Mouse (Mus musculus) forebrain, embryonic 15.5 days (tissue): ENCODE measurements around the gene Fbxl5. TPM values are rescaled to one million over a fixed set of nuclear protein-coding genes. Genes with fewer than 3 reads are reported as not detected.

Source experiments
- ATAC-seq: fragments of 200-750 bp; cut with Nextera tagmentation; replicated peaks from 2 replicates; pipeline ENCODE4 v1.8.0; 2017; ENCODE audit warnings: mild to moderate bottlenecking, moderate TSS enrichment, moderate library complexity
- H3K27ac ChIP-seq: fragments of 300-500 bp; sonication (generic); replicated peaks from 2 replicates; pipeline ENCODE4 v1.5.1; 2015; ENCODE audit warnings: mild to moderate bottlenecking, inconsistent platforms
- H3K27me3 ChIP-seq: fragments of 300-500 bp; sonication (generic); 2 replicates; pipeline ENCODE4 v1.6.1; 2015; ENCODE audit warnings: inconsistent platforms
- H3K36me3 ChIP-seq: fragments of 300-500 bp; sonication (generic); 2 replicates; pipeline ENCODE4 v1.6.1; 2015; ENCODE audit warnings: mild to moderate bottlenecking, inconsistent platforms
- H3K4me1 ChIP-seq: fragments of 300-500 bp; sonication (generic); 2 replicates; pipeline ENCODE4 v1.6.1; 2015; ENCODE audit warnings: inconsistent platforms
- H3K4me2 ChIP-seq: fragments of 300-500 bp; sonication (generic); replicated peaks from 2 replicates; pipeline ENCODE4 v1.6.1; 2015; ENCODE audit warnings: mild to moderate bottlenecking, inconsistent platforms
- H3K4me3 ChIP-seq: fragments of 300-500 bp; sonication (generic); 2 replicates; pipeline ENCODE4 v1.5.1; 2015; ENCODE audit warnings: mild to moderate bottlenecking, inconsistent platforms
- H3K9ac ChIP-seq: fragments of 300-500 bp; sonication (generic); replicated peaks from 2 replicates; pipeline ENCODE4 v1.6.1; 2015; ENCODE audit warnings: mild to moderate bottlenecking, inconsistent platforms
- H3K9me3 ChIP-seq: fragments of 300-500 bp; sonication (generic); 2 replicates; pipeline ENCODE4 v1.6.1; 2016; ENCODE audit warnings: inconsistent platforms
- WGBS: fragments of 180-500 bp; shearing (Covaris S2); methylation state at CpG from one replicate; pipeline ENCODE4 v1.1.7; 2015; ENCODE audit warnings: mixed read lengths; 5-methylcytosine and 5-hydroxymethylcytosine counted together
- polyA plus RNA-seq: library from polyadenylated mRNA; unstranded; fragments of >200 nt; fragmentation: Nextera tagmentation; extraction: Ambion mirVana; gene quantifications from 2 replicates; pipeline ENCODE4 v1.2.1, GENCODE M21; 2015

Gene Fbxl5
- 71.9 and 75.7 TPM in 2 replicates for polyA plus RNA-seq

GRCm38 (mm10) chr5:43821538-43821937 lies at the start of gene Fbxl5:
TSS of gene Fbxl5 (minus strand) at chr5:43821638.
- no peaks in the 10 kb centered on the region for H3K27me3 ChIP-seq
- no peak within 1 kb of the TSS for H3K4me2 ChIP-seq
- no peaks in the 10 kb centered on the region for H3K4me1 ChIP-seq
- no peak for ATAC-seq
- H3K9me3 ChIP-seq = no peaks in the 10 kb centered on the region
- H3K27ac ChIP-seq = no peak within 1 kb of the TSS
- WGBS = 82% methylated on average over 19 of the region's 19 CpGs
- H3K9ac ChIP-seq = no peak within 1 kb of the TSS
- no peak within 1 kb of the TSS for H3K4me3 ChIP-seq
- no peaks in the 10 kb centered on the region for H3K36me3 ChIP-seq

GRCm38 (mm10) chr5:43868711-43869600 lies 47.5 kb upstream of the Fbxl5 start:
- Histone ChIP-seq H3K27ac (no peak overlapping the region), H3K4me2 (peak overlapping the region; percentile 58), H3K4me3 (peak overlapping the region; percentile 30), H3K4me1 (peaks cover 8% of the 10 kb centered on the region), H3K9me3 (no peaks in the 10 kb centered on the region), H3K36me3 (no peaks in the 10 kb centered on the region), H3K9ac (peak overlapping the region; percentile 22; the same call in 1 of the 2 replicates), H3K27me3 (no peaks in the 10 kb centered on the region)
- ATAC-seq = 0 out of 2 replicates have a peak, but pooled peaks have one; percentile 35
- WGBS = 4% methylated on average over 28 of the region's 28 CpGs

DNA sequence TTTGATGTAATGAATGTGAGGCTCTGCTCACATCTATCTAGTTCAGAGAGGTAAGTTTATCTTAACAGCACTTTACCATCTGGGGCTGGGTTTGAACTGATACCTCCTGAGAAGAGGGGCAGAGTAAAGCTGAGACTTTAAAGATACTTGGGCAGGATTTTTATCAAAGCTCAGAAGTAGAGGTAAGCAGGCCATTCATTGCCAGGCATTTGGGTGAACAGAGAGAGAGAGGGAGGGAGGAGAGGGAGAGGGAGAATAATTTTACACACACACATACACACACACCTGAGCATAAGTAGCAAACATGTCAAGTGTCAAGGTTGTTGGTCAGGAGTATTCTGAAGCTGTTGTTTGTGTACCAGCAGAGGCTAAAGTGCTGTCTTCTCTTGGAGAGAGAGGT lies 46.8 kb upstream of the Fbxl5 start, which contains the start of gene Cd38:
Cd38 (plus strand) TSS at position 301 of the 400 bp plus-strand sequence.
- ATAC-seq = no peak
- peak within 1 kb of the TSS; percentile 30 for H3K4me3 ChIP-seq
- peaks cover 8% of the 10 kb centered on the region for H3K4me1 ChIP-seq

DNA sequence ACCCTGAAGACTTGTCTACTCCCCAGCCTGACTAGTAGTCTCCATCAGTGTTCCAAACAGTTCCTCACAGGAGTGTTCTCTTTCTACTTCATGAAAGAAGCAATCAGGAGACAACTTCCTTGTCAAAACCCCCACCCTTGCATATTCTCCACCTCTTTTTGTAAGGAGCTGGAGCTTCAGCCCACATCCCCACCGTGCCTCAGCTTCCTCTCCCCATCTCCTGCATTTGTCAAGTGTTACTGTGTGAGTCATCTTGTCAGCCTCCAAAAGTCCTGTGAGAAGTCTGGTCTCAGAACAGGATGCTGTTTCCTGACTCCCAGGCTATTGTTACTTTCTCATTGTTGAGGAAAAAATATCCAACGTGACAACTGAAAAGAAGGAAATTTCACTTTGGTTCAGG lies 43.9 kb upstream of the Fbxl5 start:
- no peaks in the 10 kb centered on the region for H3K36me3 ChIP-seq
- no peaks in the 10 kb centered on the region for H3K9me3 ChIP-seq
- H3K9ac ChIP-seq = no peak overlapping the region
- H3K27me3 ChIP-seq = no peaks in the 10 kb centered on the region
- no peak overlapping the region for H3K27ac ChIP-seq
- no peak overlapping the region for H3K4me3 ChIP-seq
- peaks cover 8% of the 10 kb centered on the region for H3K4me1 ChIP-seq
- H3K4me2 ChIP-seq = no peak overlapping the region
- 91% methylated on average over 2 of the region's 2 CpGs for WGBS
- ATAC-seq = no peak

More for the DNA sequence above, 46.8 kb upstream of the Fbxl5 start, which contains the start of gene Cd38:
- Histone ChIP-seq H3K4me2 (peak within 1 kb of the TSS; percentile 58), H3K9ac (peak within 1 kb of the TSS; percentile 22; the same call in 1 of the 2 replicates), H3K36me3 (no peaks in the 10 kb centered on the region), H3K27ac (no peak within 1 kb of the TSS), H3K9me3 (no peaks in the 10 kb centered on the region), H3K27me3 (no peaks in the 10 kb centered on the region)

GRCm38 (mm10) chr5:43863642-43864041 lies 42.2 kb upstream of the Fbxl5 start:
- Histone ChIP-seq H3K4me1 (peaks cover under 1% of the 10 kb centered on the region; the same call in 1 of the 2 replicates), H3K9me3 (no peaks in the 10 kb centered on the region), H3K9ac (no peak overlapping the region), H3K27me3 (no peaks in the 10 kb centered on the region), H3K4me3 (no peak overlapping the region), H3K27ac (no peak overlapping the region), H3K36me3 (no peaks in the 10 kb centered on the region), H3K4me2 (no peak overlapping the region)
- ATAC-seq = no peak
- WGBS = 76% methylated on average over 6 of the region's 6 CpGs

GRCm38 (mm10) chr5:43860670-43861431 lies 39.4 kb upstream of the Fbxl5 start:
- Histone ChIP-seq H3K4me1 (no peaks in the 10 kb centered on the region), H3K4me2 (no peak overlapping the region), H3K36me3 (no peaks in the 10 kb centered on the region), H3K9me3 (no peaks in the 10 kb centered on the region), H3K27ac (no peak overlapping the region), H3K27me3 (no peaks in the 10 kb centered on the region), H3K9ac (no peak overlapping the region), H3K4me3 (no peak overlapping the region)
- ATAC-seq = no peak
- 78% methylated on average over 5 of the region's 5 CpGs for WGBS

DNA sequence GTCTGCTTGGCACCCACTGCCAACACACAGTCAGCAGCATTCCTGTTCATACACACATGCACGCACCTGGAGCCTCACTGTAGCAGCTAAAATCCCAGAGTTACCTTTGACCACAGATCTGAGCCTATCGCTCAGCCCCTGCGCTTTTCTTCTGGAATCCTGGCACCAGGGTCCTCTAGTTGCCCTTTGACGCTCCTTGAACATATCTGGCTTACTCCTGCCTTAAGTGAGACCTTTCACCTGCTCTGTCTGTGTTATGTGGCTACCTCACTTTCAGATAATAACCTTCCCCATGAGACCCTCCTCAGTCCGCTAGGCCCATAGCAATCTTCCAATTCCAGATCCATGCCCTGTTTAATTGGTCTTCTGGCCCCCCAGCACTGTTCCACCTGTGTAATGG lies 38.7 kb upstream of the Fbxl5 start:
- H3K9me3 ChIP-seq = no peaks in the 10 kb centered on the region
- H3K4me3 ChIP-seq = no peak overlapping the region
- 91% methylated on average over 5 of the region's 5 CpGs for WGBS
- no peak overlapping the region for H3K9ac ChIP-seq
- no peak for ATAC-seq
- H3K27me3 ChIP-seq = no peaks in the 10 kb centered on the region
- H3K27ac ChIP-seq = no peak overlapping the region
- H3K4me1 ChIP-seq = no peaks in the 10 kb centered on the region
- H3K36me3 ChIP-seq = no peaks in the 10 kb centered on the region
- no peak overlapping the region for H3K4me2 ChIP-seq

DNA sequence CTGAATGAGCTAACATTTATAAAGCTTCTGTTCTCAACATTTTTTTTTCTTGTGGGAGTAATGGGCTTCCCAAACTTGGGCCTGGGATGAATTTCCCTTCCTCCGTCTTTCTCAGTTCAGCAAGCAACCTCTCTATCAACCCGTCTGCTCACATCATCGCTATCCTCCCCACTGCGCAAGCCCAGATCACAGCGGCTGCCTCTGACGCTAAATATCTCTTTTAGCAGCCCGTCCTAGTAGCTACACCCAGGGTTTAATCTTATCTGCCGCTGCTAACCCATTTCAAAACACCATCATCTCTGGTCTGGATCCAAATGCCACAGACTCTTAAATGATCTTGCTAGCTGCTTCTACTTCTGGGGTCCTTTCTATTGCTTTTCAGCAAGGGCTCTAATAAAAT lies 38.2 kb upstream of the Fbxl5 start:
- no peak overlapping the region for H3K27ac ChIP-seq
- no peak overlapping the region for H3K4me3 ChIP-seq
- H3K4me1 ChIP-seq = no peaks in the 10 kb centered on the region
- H3K9ac ChIP-seq = no peak overlapping the region
- WGBS = 86% methylated on average over 8 of the region's 8 CpGs
- no peak overlapping the region for H3K4me2 ChIP-seq
- no peaks in the 10 kb centered on the region for H3K9me3 ChIP-seq
- ATAC-seq = no peak
- H3K27me3 ChIP-seq = no peaks in the 10 kb centered on the region
- H3K36me3 ChIP-seq = no peaks in the 10 kb centered on the region

DNA sequence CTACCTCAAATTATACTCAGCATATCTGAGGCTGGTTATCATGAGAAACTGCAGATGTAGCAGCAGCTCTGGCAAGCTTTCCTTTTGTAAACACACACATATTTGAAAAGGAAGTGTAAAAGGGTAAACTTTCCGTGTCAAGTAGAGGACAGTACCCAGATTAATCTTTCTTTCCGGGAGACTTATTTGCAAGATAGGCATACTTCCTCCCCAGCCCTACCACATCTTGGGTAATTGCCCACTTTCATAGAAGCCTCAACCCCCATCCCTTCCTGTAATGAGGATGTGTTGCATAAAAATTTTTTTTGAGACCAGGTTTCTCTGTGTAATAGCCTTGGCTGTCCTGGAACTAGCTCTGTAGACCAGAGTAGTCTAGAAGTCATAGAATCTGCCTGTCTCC lies 34.3 kb upstream of the Fbxl5 start:
- Histone ChIP-seq H3K9ac (no peak overlapping the region), H3K4me2 (no peak overlapping the region), H3K4me3 (no peak overlapping the region), H3K36me3 (no peaks in the 10 kb centered on the region), H3K27me3 (no peaks in the 10 kb centered on the region), H3K27ac (no peak overlapping the region), H3K9me3 (no peaks in the 10 kb centered on the region), H3K4me1 (no peaks in the 10 kb centered on the region)
- no peak for ATAC-seq
- 87% methylated on average over 2 of the region's 2 CpGs for WGBS

DNA sequence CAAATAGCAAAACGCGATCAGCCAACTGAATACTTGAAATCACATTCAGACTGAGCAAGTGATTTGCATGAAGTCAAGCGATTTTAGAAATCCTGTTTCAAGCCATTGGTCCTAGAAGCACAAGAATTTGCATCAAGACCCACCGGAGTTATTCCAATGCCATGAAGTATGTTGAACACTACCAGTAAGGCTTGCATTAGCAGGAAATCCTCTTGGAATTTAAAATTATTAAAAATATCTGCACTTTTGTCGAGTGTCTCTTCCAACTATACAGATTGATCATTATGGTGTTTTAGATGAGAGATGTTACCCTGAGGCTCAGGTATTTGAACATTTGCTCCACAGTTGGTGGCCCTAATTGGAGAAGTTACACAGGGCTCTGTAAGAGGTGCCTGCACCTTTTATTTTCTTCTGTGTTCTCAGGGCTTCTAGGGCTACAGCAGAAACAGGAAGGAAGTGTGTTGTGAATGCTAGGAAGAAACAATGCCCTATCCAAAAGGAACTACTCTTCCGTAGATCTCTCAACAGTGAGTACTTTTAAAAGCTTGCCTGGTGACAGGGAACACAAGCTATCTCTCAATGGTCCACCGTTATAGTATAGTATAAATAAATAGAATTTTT lies 32.5 kb upstream of the Fbxl5 start:
- Histone ChIP-seq H3K4me2 (no peak overlapping the region), H3K4me1 (no peaks in the 10 kb centered on the region), H3K36me3 (no peaks in the 10 kb centered on the region), H3K27me3 (no peaks in the 10 kb centered on the region), H3K4me3 (no peak overlapping the region), H3K9me3 (no peaks in the 10 kb centered on the region), H3K27ac (no peak overlapping the region), H3K9ac (no peak overlapping the region)
- 84% methylated on average over 7 of the region's 7 CpGs for WGBS
- no peak for ATAC-seq

GRCm38 (mm10) chr5:43853096-43853867 lies 31.8 kb upstream of the Fbxl5 start:
- no peaks in the 10 kb centered on the region for H3K4me1 ChIP-seq
- H3K27me3 ChIP-seq = no peaks in the 10 kb centered on the region
- H3K9me3 ChIP-seq = no peaks in the 10 kb centered on the region
- WGBS = 78% methylated on average over 11 of the region's 11 CpGs
- H3K4me3 ChIP-seq = no peak overlapping the region
- H3K27ac ChIP-seq = no peak overlapping the region
- H3K36me3 ChIP-seq = no peaks in the 10 kb centered on the region
- H3K4me2 ChIP-seq = no peak overlapping the region
- ATAC-seq = no peak
- H3K9ac ChIP-seq = no peak overlapping the region
